Mouse (Mus musculus): Measurements from ENCODE around the gene Add2. TPM values are rescaled to one million over a fixed set of nuclear protein-coding genes. Genes with fewer than 3 reads are reported as not detected.

Add2 gene
- polyA plus RNA-seq, 1 experiment from 2014 or later: 136 TPM

DNA sequence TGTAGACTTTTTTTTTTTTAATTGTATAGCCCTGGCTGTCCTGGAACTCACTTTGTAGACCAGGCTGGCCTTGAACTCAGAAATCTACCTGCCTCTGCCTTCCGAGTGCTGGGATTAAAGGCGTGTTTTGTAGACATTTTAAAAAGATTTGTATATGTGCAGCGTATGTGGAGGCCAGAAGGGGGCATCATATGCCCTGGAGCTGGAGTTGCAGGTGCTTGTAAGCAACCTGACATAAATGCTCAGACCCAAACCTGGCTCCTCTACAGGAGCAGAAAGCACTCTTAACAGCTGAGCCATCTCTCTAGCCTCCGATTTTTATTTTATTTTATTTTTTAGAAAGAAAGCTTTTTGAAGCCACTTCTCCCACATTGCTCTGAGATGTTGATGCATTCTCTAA is 70.5 kb downstream of the Add2 start:
- peak; percentile 31 for DNase-seq
- H3K4me1 ChIP-seq (ENCODE audit: control insufficient read depth, insufficient read depth, low read length): no peaks in the 10 kb centered on the region
- H3K36me3 ChIP-seq (ENCODE audit: control insufficient read depth, insufficient read depth, low read length): peaks cover 80% of the 10 kb centered on the region
- H3K27ac ChIP-seq (replicated peaks; ENCODE audit: low read depth, low read length): no peak overlapping the region
- WGBS: 88% methylated on average over 4 of the region's 4 CpGs
- no peak for ATAC-seq (ENCODE audit: low FRiP score, low TSS enrichment)
- H3K9ac ChIP-seq (replicated peaks; ENCODE audit: low read length): no peak overlapping the region
- no peaks in the 10 kb centered on the region for H3K9me3 ChIP-seq (ENCODE audit: control insufficient read depth, low read length)
- H3K27me3 ChIP-seq (ENCODE audit: control insufficient read depth, insufficient read depth, low read length): no peaks in the 10 kb centered on the region
- no peak overlapping the region for H3K4me2 ChIP-seq (ENCODE audit: low read length)
- H3K4me3 ChIP-seq (replicated peaks; ENCODE audit: low read depth, low read length): no peak overlapping the region

DNA sequence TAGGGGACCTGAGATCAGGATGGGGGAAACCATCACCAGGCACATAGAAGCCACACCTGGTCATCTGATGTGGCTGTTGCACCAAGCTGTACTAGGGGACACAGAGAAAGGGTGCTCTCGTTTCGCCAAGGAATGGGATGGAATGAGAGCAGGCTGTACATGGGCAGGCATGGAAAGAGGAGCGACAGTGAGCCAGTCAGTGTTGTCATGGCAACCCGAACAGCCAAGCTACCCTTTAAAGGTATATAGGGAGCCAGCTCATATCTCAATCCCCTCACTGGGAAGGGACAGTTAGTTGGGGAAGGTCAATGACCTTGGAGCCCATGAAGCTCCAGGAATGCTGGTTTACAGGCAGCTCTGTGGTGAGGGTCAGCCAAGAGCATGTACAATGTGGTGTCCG is 73.0 kb downstream of the Add2 start:
- H3K9me3 ChIP-seq (ENCODE audit: control insufficient read depth, low read length): no peaks in the 10 kb centered on the region
- H3K27me3 ChIP-seq (ENCODE audit: control insufficient read depth, insufficient read depth, low read length): no peaks in the 10 kb centered on the region
- ATAC-seq (ENCODE audit: low FRiP score, low TSS enrichment) (no peak), DNase-seq (no peak)
- H3K36me3 ChIP-seq (ENCODE audit: control insufficient read depth, insufficient read depth, low read length): peaks cover 87% of the 10 kb centered on the region
- H3K4me3 ChIP-seq (replicated peaks; ENCODE audit: low read depth, low read length): no peak overlapping the region
- H3K9ac ChIP-seq (replicated peaks; ENCODE audit: low read length): no peak overlapping the region
- WGBS: 74% methylated on average over 5 of the region's 5 CpGs
- no peaks in the 10 kb centered on the region for H3K4me1 ChIP-seq (ENCODE audit: control insufficient read depth, insufficient read depth, low read length)
- no peak overlapping the region for H3K4me2 ChIP-seq (ENCODE audit: low read length)
- no peak overlapping the region for H3K27ac ChIP-seq (replicated peaks; ENCODE audit: low read depth, low read length)

GRCm38 (mm10) chr6:86102874-86103273 is 74.4 kb downstream of the Add2 start:
- no peak overlapping the region for H3K4me2 ChIP-seq (ENCODE audit: low read length)
- H3K27ac ChIP-seq (replicated peaks; ENCODE audit: low read depth, low read length): 0 out of 2 replicates have a peak overlapping the region, but pooled peaks have one; percentile 2
- no peaks in the 10 kb centered on the region for H3K4me1 ChIP-seq (ENCODE audit: control insufficient read depth, insufficient read depth, low read length)
- H3K9me3 ChIP-seq (ENCODE audit: control insufficient read depth, low read length): no peaks in the 10 kb centered on the region
- no peak overlapping the region for H3K9ac ChIP-seq (replicated peaks; ENCODE audit: low read length)
- DNase-seq: peak; percentile 34
- no peaks in the 10 kb centered on the region for H3K27me3 ChIP-seq (ENCODE audit: control insufficient read depth, insufficient read depth, low read length)
- WGBS: 80% methylated on average over 5 of the region's 5 CpGs
- ATAC-seq (ENCODE audit: low FRiP score, low TSS enrichment): no peak
- H3K36me3 ChIP-seq (ENCODE audit: control insufficient read depth, insufficient read depth, low read length): peaks cover 87% of the 10 kb centered on the region
- H3K4me3 ChIP-seq (replicated peaks; ENCODE audit: low read depth, low read length): no peak overlapping the region

- 0 out of 2 replicates have a peak overlapping the region, but pooled peaks have one; percentile 2 for H3K27ac ChIP-seq (replicated peaks; ENCODE audit: low read depth, low read length)
- no peaks in the 10 kb centered on the region for H3K4me1 ChIP-seq (ENCODE audit: control insufficient read depth, insufficient read depth, low read length)
- no peaks in the 10 kb centered on the region for H3K9me3 ChIP-seq (ENCODE audit: control insufficient read depth, low read length)
- H3K9ac ChIP-seq (replicated peaks; ENCODE audit: low read length): no peak overlapping the region
- ATAC-seq (ENCODE audit: low FRiP score, low TSS enrichment): no peak
- 79% methylated on average over 4 of the region's 4 CpGs for WGBS
- no peak overlapping the region for H3K4me3 ChIP-seq (replicated peaks; ENCODE audit: low read depth, low read length)
- peaks cover 87% of the 10 kb centered on the region for H3K36me3 ChIP-seq (ENCODE audit: control insufficient read depth, insufficient read depth, low read length)
- H3K27me3 ChIP-seq (ENCODE audit: control insufficient read depth, insufficient read depth, low read length): no peaks in the 10 kb centered on the region
- no peak for DNase-seq
- no peak overlapping the region for H3K4me2 ChIP-seq (ENCODE audit: low read length)
These were observed 75.1 kb downstream of the Add2 start for GRCm38 (mm10) chr6:86103614-86104013.

DNA sequence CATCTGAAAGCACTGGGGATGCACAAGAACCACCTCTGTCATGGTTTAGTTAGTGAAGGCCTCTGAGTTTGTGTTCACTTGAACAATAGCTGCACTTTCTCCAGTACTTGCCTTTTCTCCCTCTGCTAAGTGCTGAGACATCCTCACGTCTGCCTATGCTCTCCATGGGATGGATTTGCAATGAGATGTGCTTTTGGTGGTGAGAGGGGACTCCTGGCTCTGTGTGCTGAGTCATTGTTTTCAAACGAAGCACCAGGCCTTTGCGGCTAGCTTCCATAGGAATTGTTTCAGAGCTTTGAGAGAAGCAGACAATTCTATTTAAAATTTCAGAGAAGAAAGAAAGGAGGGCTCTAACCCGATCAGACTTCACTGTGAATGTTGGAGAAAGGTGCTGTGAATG is 76.2 kb downstream of the Add2 start:
- WGBS: 75% methylated on average over 4 of the region's 4 CpGs
- no peak overlapping the region for H3K27ac ChIP-seq (replicated peaks; ENCODE audit: low read depth, low read length)
- no peaks in the 10 kb centered on the region for H3K27me3 ChIP-seq (ENCODE audit: control insufficient read depth, insufficient read depth, low read length)
- H3K4me2 ChIP-seq (ENCODE audit: low read length): no peak overlapping the region
- no peaks in the 10 kb centered on the region for H3K4me1 ChIP-seq (ENCODE audit: control insufficient read depth, insufficient read depth, low read length)
- DNase-seq (no peak), ATAC-seq (ENCODE audit: low FRiP score, low TSS enrichment) (no peak)
- no peak overlapping the region for H3K4me3 ChIP-seq (replicated peaks; ENCODE audit: low read depth, low read length)
- no peak overlapping the region for H3K9ac ChIP-seq (replicated peaks; ENCODE audit: low read length)
- H3K9me3 ChIP-seq (ENCODE audit: control insufficient read depth, low read length): no peaks in the 10 kb centered on the region
- peaks cover 97% of the 10 kb centered on the region for H3K36me3 ChIP-seq (ENCODE audit: control insufficient read depth, insufficient read depth, low read length)

GRCm38 (mm10) chr6:86106045-86106444 is 77.6 kb downstream of the Add2 start:
- Histone ChIP-seq H3K27me3 (ENCODE audit: control insufficient read depth, insufficient read depth, low read length) (no peaks in the 10 kb centered on the region), H3K4me3 (replicated peaks; ENCODE audit: low read depth, low read length) (no peak overlapping the region), H3K4me2 (ENCODE audit: low read length) (no peak overlapping the region), H3K9ac (replicated peaks; ENCODE audit: low read length) (no peak overlapping the region), H3K27ac (replicated peaks; ENCODE audit: low read depth, low read length) (no peak overlapping the region), H3K9me3 (ENCODE audit: control insufficient read depth, low read length) (no peaks in the 10 kb centered on the region), H3K36me3 (ENCODE audit: control insufficient read depth, insufficient read depth, low read length) (peaks cover 98% of the 10 kb centered on the region), H3K4me1 (ENCODE audit: control insufficient read depth, insufficient read depth, low read length) (no peaks in the 10 kb centered on the region)
- no peak for ATAC-seq (ENCODE audit: low FRiP score, low TSS enrichment)
- DNase-seq: no peak
- WGBS: 87% methylated on average over 12 of the region's 12 CpGs

DNA sequence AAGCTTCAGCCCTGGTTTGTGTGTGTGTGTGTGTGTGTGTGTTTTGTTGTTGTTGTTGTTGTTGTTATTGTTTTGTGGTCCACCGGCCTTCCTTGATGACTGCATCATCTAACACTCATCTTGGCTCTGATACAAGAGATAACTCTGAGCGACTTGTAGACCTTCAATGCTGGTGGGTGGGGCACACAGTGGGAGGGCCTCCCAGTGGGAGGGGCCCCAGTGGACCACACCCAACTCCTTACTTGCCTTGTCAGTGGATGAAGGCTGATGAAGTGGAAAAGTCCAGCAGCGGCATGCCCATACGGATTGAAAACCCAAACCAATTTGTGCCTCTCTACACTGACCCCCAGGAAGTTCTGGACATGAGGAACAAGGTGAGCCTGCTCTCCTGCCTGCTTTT is 78.6 kb downstream of the Add2 start:
- H3K36me3 ChIP-seq (ENCODE audit: control insufficient read depth, insufficient read depth, low read length): peaks cover 98% of the 10 kb centered on the region
- no peaks in the 10 kb centered on the region for H3K9me3 ChIP-seq (ENCODE audit: control insufficient read depth, low read length)
- WGBS: 91% methylated on average over 4 of the region's 4 CpGs
- H3K9ac ChIP-seq (replicated peaks; ENCODE audit: low read length): no peak overlapping the region
- no peaks in the 10 kb centered on the region for H3K4me1 ChIP-seq (ENCODE audit: control insufficient read depth, insufficient read depth, low read length)
- DNase-seq (no peak), ATAC-seq (ENCODE audit: low FRiP score, low TSS enrichment) (no peak)
- no peaks in the 10 kb centered on the region for H3K27me3 ChIP-seq (ENCODE audit: control insufficient read depth, insufficient read depth, low read length)
- no peak overlapping the region for H3K27ac ChIP-seq (replicated peaks; ENCODE audit: low read depth, low read length)
- no peak overlapping the region for H3K4me3 ChIP-seq (replicated peaks; ENCODE audit: low read depth, low read length)
- no peak overlapping the region for H3K4me2 ChIP-seq (ENCODE audit: low read length)

DNA sequence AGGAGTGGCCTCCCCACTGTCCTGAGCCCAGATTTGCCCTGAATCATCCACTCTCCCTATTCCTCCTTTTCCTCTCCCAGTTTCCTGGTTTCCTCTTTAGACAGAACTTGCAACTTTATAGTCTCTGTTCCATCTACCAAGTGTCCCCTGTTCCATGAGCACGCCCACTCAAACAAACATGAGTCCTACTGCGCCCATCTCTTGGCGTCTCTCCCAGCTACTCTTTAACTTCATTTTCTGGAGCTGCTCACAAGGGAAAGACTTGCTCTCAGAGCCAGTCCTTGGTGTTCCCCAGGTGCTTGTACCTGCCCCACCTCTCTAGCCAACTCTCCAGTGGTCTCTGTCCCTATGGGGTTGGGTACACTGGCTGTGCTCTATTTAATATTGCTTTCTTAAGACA is 87.4 kb downstream of the Add2 start:
- H3K4me1 ChIP-seq (ENCODE audit: control insufficient read depth, insufficient read depth, low read length): no peaks in the 10 kb centered on the region
- DNase-seq (no peak), ATAC-seq (ENCODE audit: low FRiP score, low TSS enrichment) (no peak)
- no peak overlapping the region for H3K27ac ChIP-seq (replicated peaks; ENCODE audit: low read depth, low read length)
- peaks cover 93% of the 10 kb centered on the region for H3K36me3 ChIP-seq (ENCODE audit: control insufficient read depth, insufficient read depth, low read length)
- H3K9ac ChIP-seq (replicated peaks; ENCODE audit: low read length): no peak overlapping the region
- 91% methylated on average over 3 of the region's 3 CpGs for WGBS
- no peak overlapping the region for H3K4me2 ChIP-seq (ENCODE audit: low read length)
- no peaks in the 10 kb centered on the region for H3K9me3 ChIP-seq (ENCODE audit: control insufficient read depth, low read length)
- H3K4me3 ChIP-seq (replicated peaks; ENCODE audit: low read depth, low read length): no peak overlapping the region
- H3K27me3 ChIP-seq (ENCODE audit: control insufficient read depth, insufficient read depth, low read length): no peaks in the 10 kb centered on the region

- no peak for DNase-seq
- H3K27ac ChIP-seq (replicated peaks; ENCODE audit: low read depth, low read length): no peak overlapping the region
- H3K4me1 ChIP-seq (ENCODE audit: control insufficient read depth, insufficient read depth, low read length): no peaks in the 10 kb centered on the region
- H3K4me3 ChIP-seq (replicated peaks; ENCODE audit: low read depth, low read length): no peak overlapping the region
- peaks cover 38% of the 10 kb centered on the region for H3K36me3 ChIP-seq (ENCODE audit: control insufficient read depth, insufficient read depth, low read length)
- ATAC-seq (ENCODE audit: low FRiP score, low TSS enrichment): no peak
- no peaks in the 10 kb centered on the region for H3K27me3 ChIP-seq (ENCODE audit: control insufficient read depth, insufficient read depth, low read length)
- H3K9me3 ChIP-seq (ENCODE audit: control insufficient read depth, low read length): no peaks in the 10 kb centered on the region
- WGBS: 94% methylated on average over 4 of the region's 4 CpGs
- H3K9ac ChIP-seq (replicated peaks; ENCODE audit: low read length): no peak overlapping the region
- no peak overlapping the region for H3K4me2 ChIP-seq (ENCODE audit: low read length)
These were observed 94.6 kb downstream of the Add2 start for GRCm38 (mm10) chr6:86123057-86123456.

All from midbrain, embryonic 14.5 days (tissue).